Mouse (Mus musculus): Measurements from ENCODE around the gene Kcnc4. TPM values are rescaled to one million over a fixed set of nuclear protein-coding genes. Genes with fewer than 3 reads are reported as not detected.

The Kcnc4 gene
- polyA plus RNA-seq, 1 experiment: not detected

DNA sequence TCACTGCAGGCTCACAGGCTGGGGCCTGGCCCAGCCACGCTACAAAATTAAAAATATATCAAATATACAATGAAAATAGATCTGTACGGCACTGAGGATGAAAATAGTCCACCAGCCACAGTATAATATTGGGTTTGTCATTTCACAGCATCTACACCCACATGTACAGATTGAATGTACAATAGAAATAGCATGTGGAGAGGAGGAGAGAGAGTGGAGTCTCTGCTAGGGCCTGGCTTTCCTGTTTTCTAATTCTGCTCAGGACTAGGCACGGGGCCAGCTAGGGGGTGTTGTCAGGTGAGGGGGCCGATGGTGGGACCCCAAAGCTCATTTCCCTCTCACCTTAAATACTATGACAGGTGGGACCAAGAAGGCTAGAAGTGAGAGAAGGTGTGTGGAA is 9.7 kb upstream of the Kcnc4 start:
- Histone ChIP-seq H3K4me3 (replicated peaks; ENCODE audit: control insufficient read depth, low read depth, low read length) (no peak overlapping the region), H3K27ac (ENCODE audit: control insufficient read depth, insufficient read depth, low read depth, low read length, poor library complexity) (no peak overlapping the region), H3K4me1 (ENCODE audit: control insufficient read depth, insufficient read depth, low read length) (no peaks in the 10 kb centered on the region)
- no peak for TF ChIP-seq CTCF (IDR thresholded peaks at IDR 0.05; ENCODE audit: control insufficient read depth, insufficient read depth, low read length)
- TF ChIP-seq POLR2A (IDR thresholded peaks at IDR 0.05; ENCODE audit: borderline replicate concordance, control insufficient read depth, low read depth, low read length): no peak
- WGBS: 73% methylated on average over 4 of the region's 4 CpGs

DNA sequence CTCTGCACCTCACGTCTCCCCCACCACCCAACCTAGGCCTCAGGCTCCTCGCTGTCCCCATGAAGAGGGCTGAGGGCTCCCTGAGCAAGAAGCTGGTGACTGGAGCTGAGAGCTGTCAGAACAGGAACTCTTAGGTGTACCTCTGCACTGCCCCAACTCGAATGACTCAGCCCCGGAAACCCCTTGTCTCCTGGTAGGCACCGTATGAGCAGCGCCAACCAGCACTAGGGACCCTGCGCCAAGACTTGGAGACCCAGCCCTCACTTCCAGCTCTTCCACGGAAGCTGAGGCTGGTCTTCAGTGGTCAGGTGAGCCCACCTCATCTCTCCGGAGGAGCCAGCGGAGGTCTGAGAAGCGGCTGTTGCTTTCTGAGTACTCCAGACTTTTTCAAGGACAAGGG is 8.8 kb upstream of the Kcnc4 start:
- 62% methylated on average over 11 of the region's 11 CpGs for WGBS
- TF ChIP-seq POLR2A (IDR thresholded peaks at IDR 0.05; ENCODE audit: borderline replicate concordance, control insufficient read depth, low read depth, low read length): no peak
- no peak for TF ChIP-seq CTCF (IDR thresholded peaks at IDR 0.05; ENCODE audit: control insufficient read depth, insufficient read depth, low read length)
- Histone ChIP-seq H3K27ac (ENCODE audit: control insufficient read depth, insufficient read depth, low read depth, low read length, poor library complexity) (no peak overlapping the region), H3K4me3 (replicated peaks; ENCODE audit: control insufficient read depth, low read depth, low read length) (no peak overlapping the region), H3K4me1 (ENCODE audit: control insufficient read depth, insufficient read depth, low read length) (no peaks in the 10 kb centered on the region)

- Histone ChIP-seq H3K4me1 (ENCODE audit: control insufficient read depth, insufficient read depth, low read length) (no peaks in the 10 kb centered on the region), H3K27ac (ENCODE audit: control insufficient read depth, insufficient read depth, low read depth, low read length, poor library complexity) (no peak overlapping the region), H3K4me3 (replicated peaks; ENCODE audit: control insufficient read depth, low read depth, low read length) (no peak overlapping the region)
- WGBS: 3% methylated on average over 6 of the region's 6 CpGs
- TF ChIP-seq CTCF (IDR thresholded peaks at IDR 0.05; ENCODE audit: control insufficient read depth, insufficient read depth, low read length) (peak; percentile 73), POLR2A (IDR thresholded peaks at IDR 0.05; ENCODE audit: borderline replicate concordance, control insufficient read depth, low read depth, low read length) (no peak)
Observed at GRCm38 (mm10) chr3:107466577-107466976, 7.2 kb upstream of the Kcnc4 start.

GRCm38 (mm10) chr3:107462160-107462559 is 2.8 kb upstream of the Kcnc4 start:
- no peaks in the 10 kb centered on the region for H3K4me1 ChIP-seq (ENCODE audit: control insufficient read depth, insufficient read depth, low read length)

GRCm38 (mm10) chr3:107459773-107460431 is 550 bp upstream of the Kcnc4 start:
- Histone ChIP-seq H3K4me1 (ENCODE audit: control insufficient read depth, insufficient read depth, low read length) (no peaks in the 10 kb centered on the region), H3K4me3 (replicated peaks; ENCODE audit: control insufficient read depth, low read depth, low read length) (no peak overlapping the region), H3K27ac (ENCODE audit: control insufficient read depth, insufficient read depth, low read depth, low read length, poor library complexity) (no peak overlapping the region; the same call in 1 of the 2 replicates)
- TF ChIP-seq CTCF (IDR thresholded peaks at IDR 0.05; ENCODE audit: control insufficient read depth, insufficient read depth, low read length) (no peak), POLR2A (IDR thresholded peaks at IDR 0.05; ENCODE audit: borderline replicate concordance, control insufficient read depth, low read depth, low read length) (no peak)
- WGBS: 1% methylated on average over 68 of the region's 69 CpGs

More at GRCm38 (mm10) chr3:107462160-107462559, 2.8 kb upstream of the Kcnc4 start:
- Histone ChIP-seq H3K27ac (ENCODE audit: control insufficient read depth, insufficient read depth, low read depth, low read length, poor library complexity) (no peak overlapping the region), H3K4me3 (replicated peaks; ENCODE audit: control insufficient read depth, low read depth, low read length) (no peak overlapping the region)
- TF ChIP-seq POLR2A (IDR thresholded peaks at IDR 0.05; ENCODE audit: borderline replicate concordance, control insufficient read depth, low read depth, low read length): no peak
- peak; percentile 89 for TF ChIP-seq CTCF (IDR thresholded peaks at IDR 0.05; ENCODE audit: control insufficient read depth, insufficient read depth, low read length)
- WGBS: 27% methylated on average over 5 of the region's 5 CpGs

DNA sequence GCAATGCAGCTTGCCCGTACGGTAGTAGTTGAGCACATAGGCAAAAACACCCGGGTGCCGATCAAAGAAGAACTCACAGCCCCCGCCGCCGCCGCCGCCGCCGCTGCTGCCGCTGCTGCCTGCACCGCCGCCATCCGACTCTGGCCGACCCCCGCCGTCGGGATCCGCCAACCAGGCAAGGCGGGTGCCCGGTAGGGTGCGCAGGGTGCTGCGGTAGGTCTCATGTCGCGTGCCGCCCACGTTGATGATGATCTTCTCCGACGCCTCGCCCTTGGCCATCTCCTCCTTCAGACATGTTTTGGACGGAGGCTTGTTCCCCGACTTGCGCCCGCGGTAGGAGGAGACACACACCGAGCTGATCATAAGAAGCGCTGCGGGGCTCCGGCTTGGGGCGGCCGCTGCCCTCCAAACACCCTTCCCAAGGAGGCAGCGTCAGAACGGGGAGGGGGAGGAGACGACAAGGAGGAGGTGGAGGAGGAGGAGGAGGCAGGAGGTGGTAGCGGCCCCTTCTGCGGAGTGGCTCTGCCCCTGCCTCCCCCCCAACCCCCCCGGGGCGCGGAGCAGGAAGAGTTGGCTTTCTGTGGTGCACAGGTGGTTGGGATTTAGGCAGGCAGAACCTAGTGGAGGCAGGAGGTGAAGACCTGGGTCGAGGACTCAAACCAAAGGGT is 690 bp downstream of the Kcnc4 start:
- Histone ChIP-seq H3K4me3 (replicated peaks; ENCODE audit: control insufficient read depth, low read depth, low read length) (no peak overlapping the region), H3K4me1 (ENCODE audit: control insufficient read depth, insufficient read depth, low read length) (no peaks in the 10 kb centered on the region), H3K27ac (ENCODE audit: control insufficient read depth, insufficient read depth, low read depth, low read length, poor library complexity) (no peak overlapping the region)
- TF ChIP-seq POLR2A (IDR thresholded peaks at IDR 0.05; ENCODE audit: borderline replicate concordance, control insufficient read depth, low read depth, low read length) (no peak), CTCF (IDR thresholded peaks at IDR 0.05; ENCODE audit: control insufficient read depth, insufficient read depth, low read length) (no peak)
- WGBS: 2% methylated on average over 51 of the region's 51 CpGs

DNA sequence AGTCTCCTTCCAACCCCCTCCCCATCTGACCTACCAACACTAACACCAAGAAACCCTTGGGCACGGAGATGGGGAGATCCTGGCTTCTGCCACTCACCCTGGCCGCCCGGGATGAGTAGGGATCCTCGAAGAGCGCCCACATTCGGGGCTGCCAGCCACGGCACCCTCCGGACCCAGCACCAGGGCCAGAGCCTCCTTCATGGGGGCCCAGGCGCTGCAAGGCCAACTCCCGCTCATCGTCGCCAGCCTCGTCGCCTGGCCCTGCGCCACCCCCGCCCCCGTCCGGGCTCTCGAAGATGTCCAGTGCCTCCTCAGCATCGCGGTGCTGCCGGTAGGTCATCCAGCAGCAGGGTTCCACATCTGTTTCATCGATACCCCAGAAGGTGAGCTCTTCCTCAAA is 1.2 kb downstream of the Kcnc4 start:
- H3K27ac ChIP-seq (ENCODE audit: control insufficient read depth, insufficient read depth, low read depth, low read length, poor library complexity): no peak overlapping the region
- TF ChIP-seq CTCF (IDR thresholded peaks at IDR 0.05; ENCODE audit: control insufficient read depth, insufficient read depth, low read length) (no peak), POLR2A (IDR thresholded peaks at IDR 0.05; ENCODE audit: borderline replicate concordance, control insufficient read depth, low read depth, low read length) (no peak)
- H3K4me3 ChIP-seq (replicated peaks; ENCODE audit: control insufficient read depth, low read depth, low read length): no peak overlapping the region
- 8% methylated on average over 23 of the region's 23 CpGs for WGBS
- H3K4me1 ChIP-seq (ENCODE audit: control insufficient read depth, insufficient read depth, low read length): no peaks in the 10 kb centered on the region

DNA sequence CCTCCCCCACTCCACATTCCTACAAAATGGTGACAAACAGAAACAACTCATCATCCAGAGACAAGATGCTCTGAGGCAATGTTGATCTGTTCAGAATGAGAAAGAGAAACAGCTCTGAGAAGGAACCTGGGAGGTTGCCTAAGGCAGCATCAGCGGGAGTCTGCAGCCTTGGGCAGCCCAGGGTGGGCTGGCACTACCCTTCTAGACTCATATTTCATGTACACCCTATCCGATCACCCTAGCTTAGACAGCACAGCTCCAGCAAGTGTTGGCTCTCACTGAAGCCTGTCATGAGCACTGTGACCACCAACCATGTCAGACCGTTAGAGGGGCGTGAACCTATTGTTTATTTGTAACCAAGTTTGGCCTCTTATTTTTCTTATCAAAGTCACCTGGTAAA is 5.1 kb downstream of the Kcnc4 start:
- no peak overlapping the region for H3K4me3 ChIP-seq (replicated peaks; ENCODE audit: control insufficient read depth, low read depth, low read length)
- 71% methylated on average over 4 of the region's 4 CpGs for WGBS
- H3K27ac ChIP-seq (ENCODE audit: control insufficient read depth, insufficient read depth, low read depth, low read length, poor library complexity): no peak overlapping the region
- TF ChIP-seq POLR2A (IDR thresholded peaks at IDR 0.05; ENCODE audit: borderline replicate concordance, control insufficient read depth, low read depth, low read length): no peak
- no peak for TF ChIP-seq CTCF (IDR thresholded peaks at IDR 0.05; ENCODE audit: control insufficient read depth, insufficient read depth, low read length)
- H3K4me1 ChIP-seq (ENCODE audit: control insufficient read depth, insufficient read depth, low read length): no peaks in the 10 kb centered on the region

All from bone marrow, adult 2 months (tissue).